Mouse (Mus musculus): ENCODE measurements at regions not wholly inside any gene's neighbourhood (a gene's known extent, or its start where the extent isn't known, plus 50 kb on each side); places are given as distances from the start of the nearest gene placed in this dataset.

- 91% methylated on average over 1 of the region's 1 CpGs for WGBS
- H3K4me1 ChIP-seq (replicated peaks; ENCODE audit: control insufficient read depth, insufficient read depth, low read length): no peaks in the 10 kb centered on the region
- no peaks in the 10 kb centered on the region for H3K27me3 ChIP-seq (replicated peaks; ENCODE audit: control insufficient read depth, insufficient read depth, low read length)
- no peaks in the 10 kb centered on the region for H3K9me3 ChIP-seq (ENCODE audit: control insufficient read depth, low read length)
- no peak overlapping the region for H3K4me2 ChIP-seq (ENCODE audit: low read length)
- no peak for ATAC-seq
- H3K4me3 ChIP-seq (replicated peaks; ENCODE audit: low read length): no peak overlapping the region
- H3K36me3 ChIP-seq (ENCODE audit: control insufficient read depth, insufficient read depth): no peaks in the 10 kb centered on the region
- H3K9ac ChIP-seq (replicated peaks; ENCODE audit: low read depth, low read length): no peak overlapping the region
- H3K27ac ChIP-seq (ENCODE audit: low read length): no peak overlapping the region
Measured at GRCm38 (mm10) chr16:54120356-54120755, 1177.4 kb downstream of the Zpld1 start.

GRCm38 (mm10) chr16:54098696-54099095 lies 1199.1 kb downstream of the Zpld1 start:
- ATAC-seq: peak; percentile 61; the same call in 1 of the 2 replicates
- 65% methylated on average over 2 of the region's 2 CpGs for WGBS

DNA sequence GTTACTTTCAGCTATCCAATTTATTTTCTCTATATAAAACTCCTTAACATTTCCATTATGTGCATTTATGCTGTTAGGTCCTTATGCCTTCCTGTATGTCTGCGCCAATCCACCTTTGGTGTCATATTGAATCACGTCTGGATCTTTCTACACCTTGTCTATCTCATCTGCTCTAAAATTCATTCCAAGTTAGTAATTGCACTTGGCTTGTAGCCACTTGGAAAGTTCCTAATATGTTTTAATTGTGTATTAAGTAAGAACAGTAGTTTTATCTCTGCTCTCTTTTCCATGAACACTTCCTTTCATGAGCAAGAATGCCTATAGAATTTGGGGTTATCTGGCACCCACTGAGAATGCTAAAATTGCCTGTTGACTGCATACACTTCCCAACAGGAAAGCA lies 1205.6 kb downstream of the Zpld1 start:
- H3K4me2 ChIP-seq (ENCODE audit: low read length): no peak overlapping the region
- 53% methylated on average over 2 of the region's 2 CpGs for WGBS
- no peaks in the 10 kb centered on the region for H3K27me3 ChIP-seq (replicated peaks; ENCODE audit: control insufficient read depth, insufficient read depth, low read length)
- ATAC-seq: peak; percentile 43; the same call in 1 of the 2 replicates
- no peaks in the 10 kb centered on the region for H3K4me1 ChIP-seq (replicated peaks; ENCODE audit: control insufficient read depth, insufficient read depth, low read length)
- H3K9me3 ChIP-seq (ENCODE audit: control insufficient read depth, low read length): no peaks in the 10 kb centered on the region
- H3K36me3 ChIP-seq (ENCODE audit: control insufficient read depth, insufficient read depth): no peaks in the 10 kb centered on the region
- no peak overlapping the region for H3K9ac ChIP-seq (replicated peaks; ENCODE audit: low read depth, low read length)
- H3K4me3 ChIP-seq (replicated peaks; ENCODE audit: low read length): no peak overlapping the region
- no peak overlapping the region for H3K27ac ChIP-seq (ENCODE audit: low read length)

More at GRCm38 (mm10) chr16:54098696-54099095, 1199.1 kb downstream of the Zpld1 start:
- H3K36me3 ChIP-seq (ENCODE audit: control insufficient read depth, insufficient read depth): no peaks in the 10 kb centered on the region
- no peaks in the 10 kb centered on the region for H3K27me3 ChIP-seq (replicated peaks; ENCODE audit: control insufficient read depth, insufficient read depth, low read length)
- H3K9me3 ChIP-seq (ENCODE audit: control insufficient read depth, low read length): no peaks in the 10 kb centered on the region
- no peak overlapping the region for H3K27ac ChIP-seq (ENCODE audit: low read length)
- no peak overlapping the region for H3K4me2 ChIP-seq (ENCODE audit: low read length)
- H3K9ac ChIP-seq (replicated peaks; ENCODE audit: low read depth, low read length): no peak overlapping the region
- H3K4me3 ChIP-seq (replicated peaks; ENCODE audit: low read length): no peak overlapping the region
- H3K4me1 ChIP-seq (replicated peaks; ENCODE audit: control insufficient read depth, insufficient read depth, low read length): no peaks in the 10 kb centered on the region

DNA sequence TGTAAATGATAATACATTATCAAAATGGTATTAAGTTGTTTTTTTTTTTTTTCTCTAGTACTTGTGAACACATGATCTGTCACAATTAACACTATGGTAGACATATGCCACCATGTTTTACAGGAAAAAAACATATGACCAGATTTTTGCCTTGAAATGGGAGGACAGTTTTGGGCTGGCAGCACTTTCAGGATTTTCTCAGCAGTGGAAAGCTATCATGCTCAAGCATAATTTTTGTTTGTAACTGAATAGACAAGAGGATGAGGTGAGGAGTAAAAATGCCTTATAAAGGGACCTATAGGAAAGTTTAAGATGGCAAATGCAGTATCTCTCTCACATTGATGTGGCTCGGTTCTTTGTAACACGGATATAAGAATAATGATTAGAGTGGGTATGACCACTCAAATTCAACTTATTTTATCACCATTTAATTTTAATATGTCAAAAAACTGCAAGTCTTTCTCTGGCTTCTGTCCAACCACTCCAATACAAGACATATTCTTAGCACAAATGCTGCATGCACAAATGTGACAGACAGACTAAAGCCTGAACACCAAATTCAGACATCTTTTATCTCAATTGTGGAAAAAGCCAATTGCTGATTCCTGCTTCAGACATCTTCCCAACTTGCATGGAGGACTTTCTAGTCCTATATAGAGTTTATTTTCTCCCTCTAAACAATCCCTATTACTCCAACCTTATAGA lies 1206.6 kb downstream of the Zpld1 start:
- Histone ChIP-seq H3K4me1 (replicated peaks; ENCODE audit: control insufficient read depth, insufficient read depth, low read length) (no peaks in the 10 kb centered on the region), H3K27me3 (replicated peaks; ENCODE audit: control insufficient read depth, insufficient read depth, low read length) (no peaks in the 10 kb centered on the region), H3K4me3 (replicated peaks; ENCODE audit: low read length) (no peak overlapping the region), H3K4me2 (ENCODE audit: low read length) (no peak overlapping the region), H3K36me3 (ENCODE audit: control insufficient read depth, insufficient read depth) (no peaks in the 10 kb centered on the region), H3K9ac (replicated peaks; ENCODE audit: low read depth, low read length) (no peak overlapping the region), H3K27ac (ENCODE audit: low read length) (peak overlapping the region; percentile 60; the same call in 1 of the 2 replicates), H3K9me3 (ENCODE audit: control insufficient read depth, low read length) (no peaks in the 10 kb centered on the region)
- ATAC-seq: no peak
- WGBS: 79% methylated on average over 2 of the region's 2 CpGs

- WGBS: 85% methylated on average over 2 of the region's 2 CpGs
Measured at GRCm38 (mm10) chr16:54080518-54080917, 1217.3 kb downstream of the Zpld1 start.

DNA sequence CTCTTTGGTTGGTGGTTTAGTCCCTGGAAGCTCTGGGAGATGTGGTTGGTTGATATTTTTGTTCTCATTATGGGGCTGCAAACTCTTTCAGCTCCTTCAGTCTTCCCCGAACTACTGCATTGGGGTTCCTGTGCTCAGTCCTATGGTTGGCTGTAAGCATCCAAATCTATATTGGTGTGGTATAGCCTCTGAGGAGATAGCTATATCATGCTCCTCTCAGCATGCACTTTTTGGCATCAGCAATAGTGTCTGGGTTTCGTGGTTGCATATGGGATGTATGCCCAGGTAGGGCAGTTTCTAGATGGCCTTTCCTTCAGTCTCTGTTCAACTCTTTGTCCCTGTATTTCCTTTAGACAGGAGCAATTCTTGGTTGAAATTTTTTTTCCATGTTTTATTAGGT lies 1250.0 kb downstream of the Zpld1 start:
- H3K36me3 ChIP-seq (ENCODE audit: control insufficient read depth, insufficient read depth): no peaks in the 10 kb centered on the region
- no peak overlapping the region for H3K9ac ChIP-seq (replicated peaks; ENCODE audit: low read depth, low read length)
- ATAC-seq: no peak
- no peaks in the 10 kb centered on the region for H3K4me1 ChIP-seq (replicated peaks; ENCODE audit: control insufficient read depth, insufficient read depth, low read length)
- whole genome bisulfite sequencing: 92% methylated on average over 2 of the region's 2 CpGs
- H3K4me3 ChIP-seq (replicated peaks; ENCODE audit: low read length): no peak overlapping the region
- H3K4me2 ChIP-seq (ENCODE audit: low read length): no peak overlapping the region
- no peaks in the 10 kb centered on the region for H3K9me3 ChIP-seq (ENCODE audit: control insufficient read depth, low read length)
- no peak overlapping the region for H3K27ac ChIP-seq (ENCODE audit: low read length)
- H3K27me3 ChIP-seq (replicated peaks; ENCODE audit: control insufficient read depth, insufficient read depth, low read length): no peaks in the 10 kb centered on the region

More at GRCm38 (mm10) chr16:54080518-54080917, 1217.3 kb downstream of the Zpld1 start:
- H3K36me3 ChIP-seq (ENCODE audit: control insufficient read depth, insufficient read depth): no peaks in the 10 kb centered on the region
- no peaks in the 10 kb centered on the region for H3K4me1 ChIP-seq (replicated peaks; ENCODE audit: control insufficient read depth, insufficient read depth, low read length)
- H3K4me2 ChIP-seq (ENCODE audit: low read length): no peak overlapping the region
- no peak overlapping the region for H3K27ac ChIP-seq (ENCODE audit: low read length)
- H3K27me3 ChIP-seq (replicated peaks; ENCODE audit: control insufficient read depth, insufficient read depth, low read length): no peaks in the 10 kb centered on the region
- no peak for ATAC-seq
- H3K4me3 ChIP-seq (replicated peaks; ENCODE audit: low read length): no peak overlapping the region
- no peak overlapping the region for H3K9ac ChIP-seq (replicated peaks; ENCODE audit: low read depth, low read length)
- no peaks in the 10 kb centered on the region for H3K9me3 ChIP-seq (ENCODE audit: control insufficient read depth, low read length)

GRCm38 (mm10) chr16:54041973-54042372 lies 1255.8 kb downstream of the Zpld1 start:
- no peaks in the 10 kb centered on the region for H3K27me3 ChIP-seq (replicated peaks; ENCODE audit: control insufficient read depth, insufficient read depth, low read length)
- no peak overlapping the region for H3K27ac ChIP-seq (ENCODE audit: low read length)
- no peak overlapping the region for H3K9ac ChIP-seq (replicated peaks; ENCODE audit: low read depth, low read length)
- no peak overlapping the region for H3K4me2 ChIP-seq (ENCODE audit: low read length)
- H3K36me3 ChIP-seq (ENCODE audit: control insufficient read depth, insufficient read depth): no peaks in the 10 kb centered on the region
- H3K4me3 ChIP-seq (replicated peaks; ENCODE audit: low read length): no peak overlapping the region
- H3K4me1 ChIP-seq (replicated peaks; ENCODE audit: control insufficient read depth, insufficient read depth, low read length): no peaks in the 10 kb centered on the region
- 92% methylated on average over 4 of the region's 4 CpGs for WGBS
- ATAC-seq: no peak
- H3K9me3 ChIP-seq (ENCODE audit: control insufficient read depth, low read length): no peaks in the 10 kb centered on the region

GRCm38 (mm10) chr16:54016319-54016718 lies 1281.5 kb downstream of the Zpld1 start:
- H3K27ac ChIP-seq (ENCODE audit: low read length): no peak overlapping the region
- no peak overlapping the region for H3K4me2 ChIP-seq (ENCODE audit: low read length)
- H3K4me3 ChIP-seq (replicated peaks; ENCODE audit: low read length): no peak overlapping the region
- H3K9me3 ChIP-seq (ENCODE audit: control insufficient read depth, low read length): no peaks in the 10 kb centered on the region
- WGBS: 92% methylated on average over 3 of the region's 3 CpGs
- no peaks in the 10 kb centered on the region for H3K4me1 ChIP-seq (replicated peaks; ENCODE audit: control insufficient read depth, insufficient read depth, low read length)
- no peak overlapping the region for H3K9ac ChIP-seq (replicated peaks; ENCODE audit: low read depth, low read length)
- no peak for ATAC-seq
- no peaks in the 10 kb centered on the region for H3K36me3 ChIP-seq (ENCODE audit: control insufficient read depth, insufficient read depth)
- H3K27me3 ChIP-seq (replicated peaks; ENCODE audit: control insufficient read depth, insufficient read depth, low read length): no peaks in the 10 kb centered on the region

GRCm38 (mm10) chr16:53973711-53974110 lies 1324.1 kb downstream of the Zpld1 start:
- H3K9me3 ChIP-seq (ENCODE audit: control insufficient read depth, low read length): no peaks in the 10 kb centered on the region
- H3K4me2 ChIP-seq (ENCODE audit: low read length): no peak overlapping the region
- 60% methylated on average over 2 of the region's 2 CpGs for WGBS
- ATAC-seq: no peak
- no peaks in the 10 kb centered on the region for H3K27me3 ChIP-seq (replicated peaks; ENCODE audit: control insufficient read depth, insufficient read depth, low read length)
- H3K4me3 ChIP-seq (replicated peaks; ENCODE audit: low read length): no peak overlapping the region
- no peaks in the 10 kb centered on the region for H3K4me1 ChIP-seq (replicated peaks; ENCODE audit: control insufficient read depth, insufficient read depth, low read length)
- H3K27ac ChIP-seq (ENCODE audit: low read length): no peak overlapping the region
- no peak overlapping the region for H3K9ac ChIP-seq (replicated peaks; ENCODE audit: low read depth, low read length)
- H3K36me3 ChIP-seq (ENCODE audit: control insufficient read depth, insufficient read depth): no peaks in the 10 kb centered on the region

DNA sequence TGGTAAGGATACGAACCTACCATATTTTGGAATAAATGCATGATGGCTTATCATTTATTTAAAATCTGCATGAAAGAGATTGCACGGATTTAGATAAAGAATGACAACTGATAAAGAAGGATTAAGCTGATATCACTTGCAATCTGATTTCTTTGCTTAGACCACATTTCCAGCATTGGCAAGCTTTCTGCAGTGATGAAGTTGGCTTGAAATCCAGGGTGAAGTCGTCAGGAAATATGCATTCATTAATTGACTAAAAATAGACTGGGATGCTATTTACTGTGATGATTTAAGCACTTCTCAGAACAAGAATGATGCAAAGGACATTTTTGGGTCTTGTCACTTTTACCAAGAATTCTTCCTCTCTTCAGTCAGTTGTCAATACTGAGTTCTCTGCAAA lies 1341.1 kb downstream of the Zpld1 start:
- Histone ChIP-seq H3K36me3 (ENCODE audit: control insufficient read depth, insufficient read depth) (no peaks in the 10 kb centered on the region), H3K27me3 (replicated peaks; ENCODE audit: control insufficient read depth, insufficient read depth, low read length) (no peaks in the 10 kb centered on the region), H3K27ac (ENCODE audit: low read length) (no peak overlapping the region), H3K9me3 (ENCODE audit: control insufficient read depth, low read length) (no peaks in the 10 kb centered on the region), H3K4me2 (ENCODE audit: low read length) (no peak overlapping the region), H3K4me3 (replicated peaks; ENCODE audit: low read length) (no peak overlapping the region), H3K4me1 (replicated peaks; ENCODE audit: control insufficient read depth, insufficient read depth, low read length) (no peaks in the 10 kb centered on the region), H3K9ac (replicated peaks; ENCODE audit: low read depth, low read length) (no peak overlapping the region)
- 59% methylated on average over 3 of the region's 3 CpGs for WGBS
- no peak for ATAC-seq

Measured in forebrain, embryonic 16.5 days (tissue).